Mouse (Mus musculus) CD4-positive, CD25-positive, alpha-beta regulatory T cell, adult 2 months (primary cell): ENCODE results near the gene Cryl1.

Experiments used
- DNase-seq: peaks from one replicate; pipeline ENCODE4 v3.0.0-alpha.2; 2012; ENCODE audit warnings: low read depth, low spot score

The Cryl1 gene

DNA sequence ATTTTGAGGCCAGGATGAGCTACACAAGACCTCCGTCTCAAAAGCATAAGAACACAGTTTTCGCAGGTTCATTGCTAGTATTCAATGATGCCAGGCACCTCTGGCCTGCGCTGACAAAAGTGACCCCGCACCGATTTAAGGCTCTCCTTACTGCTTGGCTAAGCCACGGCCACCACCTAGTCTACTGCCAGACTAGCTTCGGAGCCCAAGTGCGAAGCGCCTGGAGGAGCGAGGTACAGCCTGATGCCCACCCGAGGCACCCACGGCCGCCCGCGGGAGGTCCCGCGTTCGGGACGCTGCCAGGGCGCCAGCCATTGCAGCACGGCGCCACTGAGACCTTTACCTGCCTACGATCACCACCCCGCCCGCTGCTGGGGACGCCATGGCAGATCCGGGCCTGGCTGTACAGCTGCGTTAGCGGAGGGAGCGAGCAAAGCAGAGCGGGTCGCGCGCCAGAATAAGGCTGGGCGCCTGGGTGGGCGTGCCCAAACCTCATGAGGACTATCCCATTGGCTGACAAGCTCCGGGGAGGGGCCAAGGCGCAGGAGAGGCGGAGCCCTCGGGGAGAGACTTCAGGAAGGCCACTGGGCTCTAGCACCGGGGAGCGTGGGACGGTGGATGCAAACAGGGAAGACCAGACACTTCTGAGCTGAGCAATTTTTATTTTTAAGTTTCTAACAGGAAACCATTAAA is at the start of gene Cryl1:
Cryl1 (minus strand) TSS at position 465 of the 693 bp plus-strand sequence.
- peak; percentile 97 for DNase-seq

DNA sequence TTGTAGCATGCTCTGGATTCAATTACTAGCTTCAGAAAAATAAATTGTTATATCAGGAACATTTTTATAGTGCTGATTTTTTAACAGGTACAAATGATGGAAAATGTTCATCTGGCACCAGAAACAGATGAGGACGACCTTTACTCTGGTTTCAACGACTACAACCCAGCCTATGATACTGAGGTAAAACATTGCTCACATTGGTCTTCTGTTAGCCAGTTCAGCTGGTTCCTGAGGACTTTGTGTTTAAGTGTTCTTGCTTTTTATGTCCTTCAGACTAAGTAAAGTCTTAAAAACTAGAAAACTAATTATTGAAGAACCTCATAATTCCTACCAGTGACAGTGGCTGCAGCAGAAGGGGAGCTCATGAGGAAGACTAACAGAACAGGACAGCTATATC is 32.1 kb upstream of the Cryl1 start:
- no peak for DNase-seq

DNA sequence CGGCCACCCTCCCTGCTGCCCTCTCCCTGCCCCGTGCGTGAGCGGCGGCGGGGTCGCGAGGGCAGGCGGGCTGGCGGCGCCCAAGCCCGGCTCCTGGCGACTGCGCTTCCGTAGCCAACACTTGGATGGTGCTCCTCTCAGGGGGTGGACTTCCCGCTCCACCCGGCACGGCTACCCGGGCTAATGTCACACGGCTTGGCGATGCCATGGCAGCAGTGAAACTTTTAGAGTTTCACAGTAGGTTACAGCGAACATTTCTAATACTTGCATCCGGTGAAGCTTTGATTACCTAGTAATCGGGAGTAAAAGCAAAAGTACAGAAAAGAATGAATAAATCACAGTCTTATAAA is 25.9 kb upstream of the Cryl1 start:
- DNase-seq: no peak

DNA sequence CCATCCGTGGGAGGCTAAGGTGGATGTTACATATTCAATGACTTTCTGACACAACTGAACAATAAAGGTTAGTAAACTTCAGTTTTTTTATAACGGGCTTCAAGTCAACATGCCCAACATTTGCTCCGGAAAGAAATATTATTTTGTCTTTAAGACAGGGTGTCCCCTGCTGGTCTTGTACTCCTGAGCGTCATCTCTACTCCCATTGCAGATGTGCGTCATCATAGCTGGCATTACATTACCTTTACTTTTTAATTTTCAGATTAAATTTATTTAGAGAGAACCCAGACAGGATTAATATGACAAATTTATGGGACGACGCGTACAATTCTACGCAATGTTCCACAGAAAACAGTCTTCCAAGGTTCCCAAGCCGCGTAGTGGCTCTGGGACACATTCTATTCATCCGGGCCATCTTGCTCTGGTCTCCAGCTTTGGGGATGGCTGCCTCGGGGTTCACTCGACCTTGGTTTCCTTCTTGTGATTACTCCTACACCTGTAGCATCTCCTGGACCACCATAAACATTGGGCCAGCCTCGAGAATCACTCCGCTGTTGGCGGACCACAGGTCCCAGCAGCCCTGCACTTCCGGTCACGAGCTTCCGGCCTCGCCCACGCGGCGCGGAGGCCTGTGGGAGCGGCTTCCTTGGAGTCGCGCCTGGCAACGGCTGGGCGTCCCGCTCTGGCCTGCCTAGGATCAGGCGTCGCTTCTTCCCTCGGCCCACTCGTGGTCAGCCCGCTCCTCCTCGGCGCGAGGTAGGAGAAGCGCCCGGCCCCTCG is 25.3 kb upstream of the Cryl1 start, which contains the start of gene Ift88:
Ift88 (plus strand) TSS at position 631 of the 780 bp plus-strand sequence.
- peak; percentile 87 for DNase-seq

DNA sequence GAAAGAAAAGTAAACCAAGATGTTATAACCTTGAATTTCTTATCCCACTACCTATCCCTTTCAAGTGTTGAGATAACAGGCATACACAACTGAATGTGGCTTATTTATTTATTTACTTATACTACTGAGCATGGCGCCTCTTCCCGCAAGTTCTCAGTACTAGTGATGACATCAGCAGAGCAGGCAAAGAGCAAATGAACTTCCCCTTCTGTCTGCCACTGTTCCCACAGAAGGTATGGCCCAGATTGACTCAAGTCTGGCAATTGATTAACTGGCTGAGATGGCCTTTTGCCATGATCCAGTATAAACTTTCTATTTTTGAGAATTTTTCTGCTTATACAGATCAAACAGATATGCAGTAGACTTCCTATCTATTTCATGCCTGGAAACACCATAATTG is 18.9 kb upstream of the Cryl1 start:
- DNase-seq: no peak

DNA sequence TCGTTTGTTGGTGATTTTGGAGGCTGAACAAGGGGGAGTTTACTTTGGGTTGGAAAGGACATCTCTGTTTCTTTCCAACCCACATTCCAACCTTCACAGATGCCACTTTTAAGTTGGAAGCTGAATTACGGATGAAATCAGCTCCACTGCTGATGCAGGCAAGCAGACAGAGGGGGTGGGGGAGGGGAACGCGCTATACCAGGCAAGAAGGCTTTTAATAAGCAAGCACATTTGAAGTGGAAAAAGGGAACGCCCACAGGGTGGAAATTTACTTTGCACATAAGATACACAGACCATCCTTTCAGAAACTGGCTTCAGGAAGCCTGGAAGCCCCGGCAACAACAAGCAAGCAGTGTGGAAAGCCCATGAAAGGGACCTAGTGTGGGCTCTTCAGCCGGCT is 13.8 kb upstream of the Cryl1 start:
- no peak for DNase-seq

DNA sequence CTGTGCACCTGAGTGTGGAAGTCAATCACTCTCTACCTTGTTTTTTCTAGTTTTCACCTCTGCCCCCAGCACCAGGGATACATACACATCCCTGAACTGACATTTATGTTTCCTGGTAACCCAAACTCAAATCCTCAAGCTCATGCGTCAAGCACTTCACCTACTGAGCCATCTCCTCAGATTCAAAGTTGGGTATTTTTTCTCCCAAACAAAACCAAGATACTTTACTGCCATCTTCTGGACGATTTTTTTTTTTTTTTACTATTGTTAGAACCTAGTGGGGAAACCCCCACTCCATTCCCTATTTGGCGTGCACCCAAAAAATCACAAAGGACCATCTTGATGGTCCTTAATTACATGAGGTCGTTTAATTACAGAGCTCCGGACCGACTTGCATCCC is 10.8 kb upstream of the Cryl1 start:
- peak; percentile 48 for DNase-seq

DNA sequence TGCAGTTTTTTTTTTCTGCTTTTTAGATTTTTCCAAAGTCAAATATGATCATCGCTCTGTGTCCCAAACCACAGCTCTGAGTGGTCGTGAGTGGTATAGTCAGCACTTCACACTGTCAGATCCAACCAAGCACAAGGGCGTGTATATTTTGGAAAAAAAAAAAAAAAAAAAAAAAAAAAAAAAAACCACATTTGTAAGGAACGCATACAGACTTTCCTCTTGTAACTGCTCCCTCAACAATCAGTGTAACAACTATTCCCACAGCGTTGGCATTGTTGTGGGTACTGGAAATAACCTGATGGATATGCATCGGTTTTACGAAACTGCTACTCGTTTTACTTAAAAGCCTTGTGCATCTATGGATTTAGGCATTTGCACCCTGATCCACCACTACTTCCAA is 9.8 kb upstream of the Cryl1 start:
- no peak for DNase-seq

DNA sequence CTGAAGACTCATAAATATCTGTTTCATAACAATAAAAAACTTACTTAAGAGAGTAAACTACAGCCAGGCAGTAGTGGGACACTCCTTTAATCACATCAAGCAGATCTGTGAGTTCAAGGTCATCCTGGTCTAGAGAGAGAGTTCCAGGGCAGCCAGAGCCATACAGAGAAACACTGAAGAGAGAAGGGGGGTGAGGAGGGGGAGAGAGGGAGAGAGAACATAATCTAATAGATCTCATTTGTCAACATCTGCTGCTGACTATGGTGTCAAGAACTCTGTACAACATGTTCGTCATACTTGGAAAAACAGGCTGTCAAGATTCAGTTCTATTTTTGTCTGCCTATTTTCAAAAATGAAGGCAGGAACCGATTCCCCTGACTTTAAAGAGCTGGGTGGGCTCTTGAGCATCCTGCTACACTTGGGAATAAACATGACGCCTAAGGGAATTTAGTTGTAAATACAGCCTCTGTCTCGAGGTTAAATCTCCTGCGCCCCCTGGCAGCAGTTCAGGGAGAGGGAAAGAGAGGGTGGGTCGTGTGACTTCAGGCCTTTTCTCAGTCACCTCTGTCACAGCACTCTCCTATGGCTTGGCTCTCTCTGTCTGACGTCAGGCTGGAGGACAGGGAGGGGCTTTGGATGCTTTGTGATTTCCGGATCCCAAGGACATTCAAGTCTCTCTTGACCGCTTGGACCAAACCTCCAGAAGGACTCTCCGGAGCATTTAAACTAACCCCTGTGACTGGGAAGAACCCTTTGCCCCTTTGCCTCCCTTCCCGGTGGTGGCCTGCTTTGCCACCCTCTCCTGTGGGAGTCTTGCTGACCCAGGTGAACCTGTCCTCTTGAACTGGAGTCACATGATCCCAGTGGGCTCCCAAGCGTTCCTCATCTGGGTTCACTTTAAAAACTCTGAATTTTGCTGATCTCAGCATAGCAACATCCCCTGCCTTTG is 9.0 kb upstream of the Cryl1 start:
- peak; percentile 64 for DNase-seq

DNA sequence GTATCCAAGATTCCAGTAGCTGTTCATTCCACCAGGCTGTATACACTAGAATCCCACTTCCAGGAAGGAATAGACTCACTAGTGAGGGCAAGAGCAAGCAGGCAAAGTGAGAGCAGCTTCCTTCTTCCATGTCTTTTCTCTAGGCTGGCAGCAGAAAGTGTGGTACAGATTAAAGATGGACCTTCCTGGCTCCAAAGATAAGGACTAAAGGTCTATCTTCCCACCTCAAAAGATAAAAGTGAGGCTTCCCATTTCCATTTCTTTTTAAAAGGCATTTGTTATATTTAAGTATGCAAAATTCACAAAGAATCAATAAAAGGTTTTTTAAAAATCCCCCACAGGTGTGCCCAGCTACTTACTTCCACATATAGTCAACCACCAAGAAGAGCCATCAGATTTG is 4.5 kb upstream of the Cryl1 start:
- DNase-seq: no peak

DNA sequence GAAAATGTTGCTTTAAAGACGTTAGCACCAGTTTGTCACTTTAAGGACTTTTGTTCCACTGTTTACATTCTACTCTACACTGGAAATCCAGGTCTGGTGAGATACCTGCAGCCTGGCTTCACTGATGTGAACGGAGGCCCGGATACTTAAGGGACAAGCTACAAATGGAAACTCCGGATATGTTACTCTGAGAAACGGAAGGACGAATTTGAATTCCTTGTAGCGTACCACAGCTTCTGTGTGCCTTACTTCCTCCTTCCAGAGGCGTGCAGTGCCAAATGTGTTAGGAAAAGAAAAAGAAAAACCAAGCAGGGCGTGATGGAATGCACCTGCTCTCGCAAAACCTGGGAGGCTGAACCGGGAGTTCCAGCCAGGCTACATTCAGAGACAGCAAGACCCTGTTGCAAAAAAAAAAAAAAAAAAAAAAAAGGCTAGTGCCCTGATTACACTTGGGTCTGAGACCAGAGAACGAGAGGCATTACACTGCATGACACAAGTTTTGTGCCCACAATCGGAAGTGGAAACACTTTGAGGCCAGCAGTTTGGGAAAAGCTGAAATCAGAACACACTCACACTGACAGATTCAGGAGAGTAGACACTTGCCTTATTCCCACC is 591 bp upstream of the Cryl1 start:
- DNase-seq: peak; percentile 50

DNA sequence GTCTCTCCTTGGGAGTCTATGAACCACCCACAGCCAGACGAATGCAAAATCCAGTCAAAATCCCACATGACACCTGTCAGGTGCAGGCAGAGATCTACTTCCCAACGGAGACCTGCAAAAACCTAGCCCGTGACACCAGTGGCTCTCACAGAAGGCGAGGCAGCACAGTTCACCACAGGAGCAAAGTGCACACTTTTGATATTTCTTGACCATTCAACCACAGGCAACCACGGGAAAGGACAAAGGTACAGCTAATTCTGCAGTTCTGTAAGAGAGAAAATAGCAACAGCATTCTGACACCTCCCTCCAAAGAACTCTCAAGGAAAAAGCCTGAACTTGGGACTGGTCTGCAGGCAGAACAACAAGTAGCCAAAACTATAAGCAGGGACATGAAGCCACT is 1.1 kb downstream of the Cryl1 start:
- DNase-seq: no peak

DNA sequence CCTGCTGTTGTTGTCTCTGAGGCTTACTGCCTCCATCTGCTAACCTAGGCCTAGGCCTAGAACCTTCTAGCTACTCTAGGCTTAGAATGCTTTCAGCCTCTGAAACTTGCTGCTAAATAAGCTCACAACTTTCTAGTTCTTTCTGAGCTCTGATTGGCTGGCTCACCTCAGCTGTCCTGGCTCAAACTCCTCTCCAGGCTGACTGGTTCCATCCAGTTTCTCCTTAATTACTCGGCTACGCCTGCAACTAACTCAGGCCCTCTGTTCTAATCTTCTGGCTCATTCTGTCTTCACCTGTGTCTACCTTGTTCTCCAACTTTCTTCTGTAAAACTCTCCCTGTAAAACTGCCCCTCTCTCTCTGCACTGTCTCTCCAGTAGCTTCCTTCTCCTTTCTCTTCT is 2.9 kb downstream of the Cryl1 start:
- no peak for DNase-seq

DNA sequence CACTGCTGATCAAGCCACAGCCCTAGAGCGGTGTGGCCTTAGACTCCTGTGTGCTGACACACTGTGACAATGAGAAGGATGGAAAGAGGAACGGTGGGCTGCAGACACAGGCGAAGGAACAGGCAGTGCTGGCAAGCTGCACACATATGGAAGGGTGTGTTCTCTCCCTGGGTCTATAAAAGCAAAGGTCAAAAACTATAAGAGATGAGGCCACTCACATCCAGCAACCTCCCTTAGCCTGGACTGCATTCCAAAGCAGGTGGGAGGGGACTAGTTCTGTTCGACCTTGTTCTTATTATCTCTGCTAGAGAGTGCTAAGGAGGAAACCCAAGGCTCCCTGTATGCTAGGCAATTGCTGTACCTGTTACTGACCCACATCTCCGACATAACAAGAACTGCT is 6.1 kb downstream of the Cryl1 start:
- no peak for DNase-seq

DNA sequence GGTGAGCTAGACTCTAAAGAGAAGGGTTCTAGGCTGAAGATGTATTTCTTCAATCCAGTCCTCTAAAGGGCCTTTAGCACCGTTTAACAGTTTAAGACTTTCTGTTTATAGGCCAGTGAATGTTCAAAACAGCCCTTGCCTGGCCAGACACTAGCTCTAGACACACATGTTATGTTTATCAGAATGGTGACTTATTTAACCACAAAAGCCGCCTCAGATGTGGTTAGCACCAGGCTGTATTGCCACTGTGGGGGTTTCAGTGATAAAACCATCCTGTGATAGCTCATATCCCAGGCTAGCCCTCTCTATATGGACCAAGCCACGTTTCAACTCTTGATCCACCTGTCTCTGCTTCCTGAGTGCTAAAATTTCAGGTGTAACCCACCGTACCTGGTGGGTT is 6.7 kb downstream of the Cryl1 start:
- DNase-seq: no peak

DNA sequence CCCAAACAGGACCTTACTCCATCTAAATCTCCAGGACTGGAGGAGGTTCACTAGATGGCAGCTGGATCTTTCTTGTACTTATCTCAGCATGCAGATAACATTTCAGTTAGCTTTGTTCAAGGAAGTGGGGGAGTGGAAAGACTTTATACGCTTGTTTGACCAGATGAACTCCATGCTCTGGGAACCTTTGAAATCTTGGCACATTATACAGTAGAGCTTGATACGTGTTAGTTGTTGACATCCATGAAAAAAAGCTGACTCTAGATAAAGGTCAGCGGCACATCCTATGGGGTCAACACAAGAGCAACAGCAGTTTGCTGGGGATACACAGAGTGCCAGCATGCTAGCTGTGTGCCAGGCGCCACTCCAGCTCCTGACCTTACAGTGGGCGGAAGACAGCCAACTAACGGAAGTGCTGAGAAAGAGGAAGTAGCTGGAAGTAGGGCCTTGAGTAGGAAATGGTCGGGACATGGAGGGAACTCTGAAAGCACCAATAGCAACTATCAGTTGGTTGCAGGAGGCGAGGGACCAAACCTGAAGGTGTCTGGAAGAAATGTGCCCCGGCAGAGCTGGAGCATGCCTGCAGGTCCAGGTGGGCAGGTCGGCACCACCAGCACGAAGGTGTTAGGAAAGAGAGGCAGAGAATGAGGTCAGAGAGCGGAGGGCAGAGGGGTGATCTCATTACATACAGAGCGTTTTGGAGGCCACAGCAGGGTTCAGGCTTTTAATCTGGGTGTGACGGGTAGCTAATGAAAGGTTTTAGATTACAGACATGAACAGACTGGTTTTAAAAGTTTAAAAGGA is 11.4 kb downstream of the Cryl1 start:
- DNase-seq: no peak

DNA sequence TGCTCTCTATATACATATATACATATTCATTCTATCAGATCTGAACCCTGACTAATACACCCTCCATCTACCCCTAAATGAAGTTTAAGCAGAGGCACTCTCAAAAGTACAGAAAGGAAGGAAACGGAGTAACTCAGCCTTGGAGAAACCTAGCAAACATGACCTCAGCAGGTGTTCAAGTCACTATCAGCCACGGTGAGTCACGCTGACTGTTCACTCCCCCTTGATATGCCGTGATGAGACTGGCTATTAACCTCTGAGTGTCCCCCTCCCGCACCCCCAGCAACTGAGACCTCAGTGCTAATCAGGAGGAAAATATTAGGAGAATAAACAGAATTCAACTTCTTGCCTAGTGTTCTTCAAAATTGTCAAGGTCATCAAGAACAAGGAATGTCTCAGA is 12.7 kb downstream of the Cryl1 start:
- no peak for DNase-seq

DNA sequence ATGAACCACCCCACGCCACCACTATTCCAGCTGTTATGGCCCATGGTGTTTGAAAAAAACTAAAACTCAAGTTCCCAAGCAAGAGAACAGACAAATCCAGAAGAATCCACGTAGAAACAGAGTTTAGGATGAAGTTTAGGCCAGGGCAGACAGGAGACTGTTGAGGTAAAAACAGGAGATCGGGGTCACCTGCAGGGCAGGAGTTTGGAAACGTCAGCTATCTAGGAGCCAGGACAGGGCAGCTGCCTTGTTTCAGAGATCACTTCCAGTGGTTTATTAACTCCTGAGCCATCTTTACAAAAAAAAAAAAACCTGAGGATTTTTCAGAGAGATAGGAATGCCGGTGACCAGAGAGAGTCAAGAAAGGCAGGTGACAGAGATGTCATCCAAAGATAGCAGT is 20.8 kb downstream of the Cryl1 start:
- DNase-seq: no peak

DNA sequence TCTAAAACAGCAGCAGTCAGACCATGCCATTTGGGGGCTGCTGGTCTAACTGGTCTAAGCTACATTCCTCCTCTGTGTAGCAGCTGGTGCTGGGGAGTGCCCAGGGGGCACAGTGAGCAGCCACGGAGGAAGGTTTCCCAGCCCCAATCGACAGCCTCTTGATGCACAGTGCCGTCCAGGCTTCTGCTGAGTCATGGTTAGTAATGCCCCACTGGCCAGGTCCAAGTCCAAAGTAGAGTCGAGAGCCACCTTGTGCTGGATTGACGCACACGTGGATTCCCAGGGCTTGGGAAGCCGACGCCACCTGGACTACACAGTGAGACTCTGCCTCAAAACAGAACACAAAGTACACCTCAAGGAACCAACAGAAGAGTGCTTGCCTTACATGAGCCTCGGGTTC is 21.4 kb downstream of the Cryl1 start:
- no peak for DNase-seq

DNA sequence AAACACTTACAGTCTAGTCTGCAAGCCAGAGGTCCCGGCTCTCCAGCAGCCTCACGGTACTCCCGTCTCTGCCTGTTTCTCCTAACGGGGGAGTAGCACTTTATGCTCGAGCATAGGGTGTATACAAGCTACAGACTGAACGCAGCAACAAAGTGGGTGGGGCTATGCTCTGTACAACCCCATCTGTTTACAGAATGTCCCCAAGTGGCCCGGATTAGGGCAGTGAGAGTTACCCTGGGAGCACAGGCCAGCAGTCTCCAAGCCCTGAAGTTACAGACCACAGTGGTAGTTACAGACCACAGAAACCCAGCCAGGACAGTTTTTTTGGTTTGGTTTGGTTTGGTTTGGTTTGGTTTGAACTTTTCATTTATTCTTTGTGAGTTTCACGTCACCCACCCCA is 22.3 kb downstream of the Cryl1 start:
- DNase-seq: no peak

DNA sequence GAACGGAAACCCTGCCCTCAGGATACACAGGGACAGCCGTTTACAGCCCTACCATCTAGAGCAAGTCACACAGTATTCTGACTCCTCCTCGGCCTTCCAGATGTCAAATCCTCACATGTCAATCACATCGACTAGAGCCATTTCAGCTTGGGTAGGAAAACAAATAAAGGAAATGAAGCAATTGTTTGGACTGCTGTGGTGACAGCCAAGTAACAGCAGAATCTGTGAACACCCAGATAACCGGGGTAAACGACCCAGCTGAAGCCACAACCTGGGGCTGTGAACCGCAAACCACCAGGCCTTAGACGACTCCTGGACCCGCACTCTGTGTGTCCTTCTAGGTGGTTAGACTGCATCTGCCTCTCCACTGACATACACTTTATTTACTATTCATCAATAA is 23.1 kb downstream of the Cryl1 start:
- no peak for DNase-seq
